ENCODE assay signal across 12 mouse cellular contexts in the genomic region with DNA sequence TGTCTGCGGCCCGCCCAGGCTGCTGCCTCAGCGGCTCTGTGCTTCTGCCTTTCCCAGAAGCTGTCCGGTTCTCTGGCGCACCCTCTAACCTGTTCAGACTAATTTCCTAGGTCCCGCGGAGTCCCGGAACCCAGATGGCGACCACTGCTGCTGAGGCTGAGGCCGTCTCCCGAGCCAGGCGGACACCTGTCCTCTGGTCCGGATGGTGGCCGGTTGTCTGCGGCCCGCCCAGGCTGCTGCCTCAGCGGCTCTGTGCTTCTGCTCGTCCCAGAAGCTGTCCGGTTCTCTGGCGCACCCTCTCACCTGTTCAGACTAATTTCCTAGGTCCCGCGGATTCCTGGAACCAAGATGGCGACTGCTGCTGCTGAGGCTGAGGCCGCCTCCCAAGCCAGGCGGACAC. TPM values are rescaled to one million over a fixed set of nuclear protein-coding genes. Genes with fewer than 3 reads are reported as not detected.
DNase-seq lines count a peak whose midpoint lies in the region.
"Had no signal": no experiment of that assay in that cellular context is flagged by ENCODE, and none has a peak within 500 bp of the region (broad histone marks: within the 10 kb centered on the region; RNA-seq: fewer than 3 reads in every experiment).

No protein-coding gene starts in this region.

- DNase-seq in B cell, adult 2 months, result peak; percentile 8 to 16
- peak; percentile 8 for DNase-seq in cerebellum, adult 8-10 months
- peak; percentile 9 to 14 for DNase-seq in gastrocnemius, adult 8-10 months (ENCODE audit: low spot score in 2 of 2)
- peak; percentile 6 for DNase-seq in kidney, adult 18-20 months
- peak; percentile 0 for DNase-seq in left cerebral cortex, adult 11 months (ENCODE audit: low spot score)
- DNase-seq in lung, postnatal 25 days (ENCODE audit: low spot score), result peak; percentile 1
- DNase-seq in right cerebral cortex, postnatal 36 days (ENCODE audit: low spot score in 2 of 2), result peak; percentile 1
- peak; percentile 3 for DNase-seq in thymus, postnatal 25 days

RNA-seq across cellular contexts. Expression of gene Gm10340, which starts 17.7 kb away (rescaled TPM):
- not detected for total RNA-seq in gastrocnemius, adult 8-10 months (2022)
- total RNA-seq: granulocyte monocyte progenitor cell, adult 5-6 weeks; layer of hippocampus, postnatal 25 days; megakaryocyte progenitor cell, adult 5-6 weeks; midbrain, postnatal 0 days had no signal

Comparison
In these comparisons a context has a peak if more than half of its experiments do, and no peak if none do; other contexts are left out.
1. Peak in every context shown above with its lines: DNase-seq.